Mouse (Mus musculus) cerebellum, postnatal 36 days (tissue): Measurements from ENCODE around the gene Kir3dl2.
"Not testable (repeated sequence)": the region's sequence is repeated elsewhere in the genome, so short reads cannot be mapped to it uniquely, and the experiment has no call there.

Source experiments
- DNase-seq, 2 experiments: peaks; one replicate each; pipeline ENCODE4 v3.0.0; 2021 to 2022; ENCODE audit warnings: mixed read lengths in 2 of 2

Kir3dl2 gene

GRCm38 (mm10) chrX:136543956-136544355 lies at the start of gene Kir3dl2:
Gene Kir3dl2, minus strand, starts transcription at chrX:136544056.
- not testable (repeated sequence) for DNase-seq

DNA sequence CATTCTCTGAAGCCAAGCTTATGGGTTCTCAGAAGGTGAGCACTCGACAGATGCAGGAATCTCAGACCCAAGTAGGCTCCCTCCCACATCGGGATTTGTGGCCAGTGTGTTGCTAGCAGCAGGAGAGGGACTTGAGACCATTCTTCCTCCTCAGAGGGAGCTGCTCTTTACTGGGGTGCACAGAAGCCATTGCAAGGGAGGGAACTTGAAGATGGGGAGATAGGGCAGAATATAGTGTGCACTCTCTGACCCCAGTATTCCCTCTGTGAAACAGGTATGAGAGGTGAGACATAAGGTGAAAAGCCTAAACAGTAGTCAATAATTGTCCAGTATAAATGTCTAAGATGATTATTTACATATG lies 47.0 kb upstream of the Kir3dl2 start:
- DNase-seq: no peak

GRCm38 (mm10) chrX:136590199-136590896 lies 46.5 kb upstream of the Kir3dl2 start, which contains the start of gene Tceal3:
Gene Tceal3, plus strand, starts transcription at chrX:136590842.
- peak; percentile 53 to 69 for DNase-seq

- DNase-seq: no peak
Measured at GRCm38 (mm10) chrX:136584617-136585016, 40.8 kb upstream of the Kir3dl2 start.

DNA sequence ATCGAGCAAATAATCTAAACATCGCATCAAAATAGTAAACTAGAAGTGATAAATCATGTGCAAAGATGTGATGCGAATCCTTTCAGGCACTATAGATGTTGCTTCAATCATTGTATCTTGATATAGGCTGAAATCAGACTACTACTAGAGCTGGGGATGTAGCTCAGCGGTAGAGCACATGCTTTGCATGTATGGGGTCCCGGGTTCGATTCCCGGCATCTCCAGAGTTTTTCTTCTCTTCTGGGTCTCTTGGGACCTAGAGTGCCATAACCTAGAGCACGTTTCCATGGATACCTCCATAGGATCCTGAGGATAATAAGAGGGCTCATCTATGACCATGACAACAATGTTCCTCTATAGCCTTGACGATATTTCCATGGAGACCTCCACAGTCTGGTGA lies 25.2 kb upstream of the Kir3dl2 start:
- DNase-seq: not testable (repeated sequence)

DNA sequence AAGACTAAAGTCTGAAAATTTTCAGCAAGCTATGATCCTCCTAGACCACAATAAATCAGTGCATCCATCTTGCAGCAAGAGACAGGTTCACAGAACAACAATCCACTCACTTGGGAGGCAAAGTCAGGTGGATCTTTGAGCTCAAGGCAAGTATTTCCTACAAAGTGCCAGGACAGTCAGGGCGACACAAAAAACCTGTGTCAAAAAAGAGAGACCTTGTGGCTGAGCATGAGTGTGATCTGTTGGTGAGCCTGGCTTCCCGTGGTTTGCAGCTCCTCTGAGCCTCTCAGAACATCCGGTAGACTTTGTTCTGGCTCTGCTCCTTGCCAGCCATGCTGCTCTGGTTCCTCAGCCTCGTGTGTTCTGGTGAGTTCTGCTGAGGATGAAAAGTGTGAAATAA lies 26.2 kb downstream of the Kir3dl2 start, which contains the start of gene Kir3dl1:
Gene Kir3dl1, plus strand, starts transcription at position 301 of the 400 bp plus-strand sequence.
- not testable (repeated sequence) for DNase-seq
